Mouse (Mus musculus): ENCODE results near the gene Aars.

DNA sequence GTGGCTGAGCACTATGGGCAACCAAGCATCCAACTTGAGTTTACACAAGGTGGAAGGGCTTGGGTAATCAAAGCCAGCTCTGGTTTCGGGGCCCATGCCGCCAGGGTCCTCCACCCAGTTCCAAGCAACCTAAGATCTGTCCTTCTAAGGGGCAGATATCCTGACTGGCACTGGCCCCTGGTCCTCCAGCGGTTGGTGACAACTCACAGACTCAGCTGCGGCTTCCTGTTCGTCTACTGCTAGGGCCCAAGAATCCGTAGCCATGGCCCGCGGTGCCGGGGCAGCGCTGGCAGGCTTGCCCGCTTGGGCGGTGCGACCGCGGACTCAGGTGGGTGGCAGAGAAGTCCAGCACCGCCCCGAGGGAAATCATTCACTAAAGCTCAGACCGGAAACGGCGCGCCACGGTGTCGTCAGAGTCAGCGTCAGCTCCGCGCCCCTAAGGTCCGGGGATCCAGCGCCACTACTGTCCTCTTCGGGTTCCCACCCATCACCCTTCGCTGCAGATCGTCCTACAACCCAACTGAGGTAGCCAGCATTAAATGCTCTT lies 5.5 kb upstream of the Aars start:
- TF ChIP-seq CTCF (IDR thresholded peaks at IDR 0.05; ENCODE audit: extremely low read depth, insufficient read depth, insufficient read length, insufficient replicate concordance) (no peak), POLR2A (IDR thresholded peaks at IDR 0.05; ENCODE audit: low read depth, low read length) (0 out of 2 replicates have a peak, but pooled peaks have one; percentile 26)

Data from spleen, adult 2 months (tissue).